Mouse (Mus musculus) G1E (cell line): ENCODE results near the gene Msx2. TPM values are rescaled to one million over a fixed set of nuclear protein-coding genes. Genes with fewer than 3 reads are reported as not detected.

Experiments
- ATAC-seq: 2 replicates; pipeline ENCODE4 v1.8.0; 2016; ENCODE audit warnings: mild to moderate bottlenecking; ENCODE audit not compliant: insufficient number of reproducible peaks, poor library complexity, low FRiP score, severe bottlenecking; ENCODE audit errors: extremely low read depth
- DNase-seq: peaks from one replicate; pipeline ENCODE4 v3.0.0; 2012; ENCODE audit warnings: low spot score
- H3K27me3 ChIP-seq: 2 replicates; pipeline ENCODE4 v1.6.1; 2012; ENCODE audit warnings: mild to moderate bottlenecking, low read length, inconsistent platforms; ENCODE audit not compliant: insufficient read depth
- H3K36me3 ChIP-seq: replicated peaks from 2 replicates; pipeline ENCODE3; 2012; ENCODE audit warnings: mild to moderate bottlenecking, inconsistent platforms
- H3K4me1 ChIP-seq: 2 replicates; pipeline ENCODE4 v1.6.1; 2012; ENCODE audit warnings: low read depth, low read length, inconsistent platforms, mixed read lengths; ENCODE audit not compliant: insufficient read depth
- H3K4me3 ChIP-seq: 2 replicates; pipeline ENCODE4 v1.5.1; 2012; ENCODE audit warnings: low read depth, mild to moderate bottlenecking, inconsistent platforms, low read length, moderate library complexity, mixed read lengths
- H3K9me3 ChIP-seq: replicated peaks from 2 replicates; pipeline ENCODE4 v1.6.1; 2012; ENCODE audit warnings: inconsistent platforms
- CTCF ChIP-seq: IDR thresholded peaks from 2 replicates; pipeline ENCODE4 v1.5.1; 2012; ENCODE audit warnings: low read depth, low read length, inconsistent platforms, mixed read lengths
- GATA1 ChIP-seq: IDR thresholded peaks from 2 replicates; pipeline ENCODE4 v1.6.1; 2012; ENCODE audit warnings: borderline replicate concordance, low read length, inconsistent platforms, mixed read lengths
- GATA2 ChIP-seq: IDR thresholded peaks from 2 replicates; pipeline ENCODE4 v1.6.1; 2012; ENCODE audit warnings: low read depth, low read length, inconsistent platforms, borderline replicate concordance
- POLR2AphosphoS5 ChIP-seq: IDR thresholded peaks from 2 replicates; pipeline ENCODE4 v1.6.1; 2012; ENCODE audit warnings: low read depth, low read length, inconsistent platforms; ENCODE audit not compliant: insufficient replicate concordance
- TAL1 ChIP-seq: conservative IDR thresholded peaks from 2 replicates; pipeline ENCODE4 v1.6.1; 2012; ENCODE audit warnings: low read depth, low read length, inconsistent platforms, mixed read lengths
- polyA plus RNA-seq: library from polyadenylated mRNA; stranded (reverse); fragments of >175 nt; gene quantifications from 2 replicates; pipeline ENCODE4 v1.2.3, GENCODE M21; 2012
- total RNA-seq, 2 experiments: library from RNA; stranded (forward) in 1 of 2; stranded (reverse) in 1 of 2; fragments of 200-1000 nt in 1 of 2; fragments of >200 nt in 1 of 2; fragmentation: Nextera tagmentation in 1 of 2; gene quantifications; 2 replicates each; pipeline ENCODE4 v1.2.3; 2014 to 2017

The Msx2 gene
- total and polyA plus RNA-seq, 3 experiments = 0.27 TPM; not detected in 2

DNA sequence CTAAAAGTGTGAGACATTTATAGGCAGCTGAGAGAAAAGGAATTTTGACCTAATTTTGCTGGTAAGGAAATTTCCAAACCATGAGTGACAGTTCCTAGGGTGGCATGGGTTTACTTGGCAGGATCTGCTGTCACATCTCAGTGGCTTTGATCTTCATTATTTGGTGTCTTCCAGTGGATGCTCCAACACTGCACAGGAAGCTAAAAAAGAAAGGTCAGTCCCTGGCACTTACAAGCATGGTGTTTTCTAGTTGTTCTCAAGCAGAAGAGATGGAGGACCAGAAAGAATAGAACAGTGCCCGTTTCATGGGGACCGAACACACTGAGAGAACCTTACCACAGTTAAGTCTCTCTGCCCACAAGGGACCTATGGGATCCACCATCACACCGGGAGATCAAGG lies 18.9 kb downstream of the Msx2 start:
- H3K27me3 ChIP-seq = no peaks in the 10 kb centered on the region
- ATAC-seq (no peak), DNase-seq (no peak)
- no peaks in the 10 kb centered on the region for H3K36me3 ChIP-seq
- H3K4me1 ChIP-seq = no peaks in the 10 kb centered on the region
- no peak for TF ChIP-seq GATA2
- TF ChIP-seq CTCF = no peak
- no peak for TF ChIP-seq GATA1
- TF ChIP-seq POLR2AphosphoS5 = no peak
- TF ChIP-seq TAL1 = no peak
- H3K9me3 ChIP-seq = peaks cover 43% of the 10 kb centered on the region
- no peak overlapping the region for H3K4me3 ChIP-seq

DNA sequence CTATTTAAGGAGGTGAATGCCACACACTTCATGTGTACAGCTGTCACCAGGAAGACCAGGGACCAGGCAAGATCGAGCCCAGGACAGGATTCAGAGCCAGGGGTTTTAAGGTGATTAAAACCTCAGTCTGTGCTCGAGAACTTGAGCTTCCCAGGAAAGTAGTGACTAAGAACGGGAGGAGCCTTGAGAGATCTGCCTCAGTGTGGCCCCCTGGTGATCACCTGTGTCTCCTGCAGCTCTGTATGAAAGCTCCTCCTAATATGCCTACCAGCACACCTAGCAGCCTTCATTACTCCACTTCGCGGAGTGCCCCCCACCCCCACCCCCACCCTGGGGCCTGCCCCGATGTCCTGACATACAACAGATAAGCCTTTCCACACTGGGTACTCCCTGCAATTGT lies 25.3 kb downstream of the Msx2 start:
- TF ChIP-seq GATA1 = no peak
- no peak for TF ChIP-seq TAL1
- TF ChIP-seq GATA2 = no peak
- TF ChIP-seq POLR2AphosphoS5 = no peak
- TF ChIP-seq CTCF = no peak
- Histone ChIP-seq H3K4me1 (no peaks in the 10 kb centered on the region), H3K27me3 (no peaks in the 10 kb centered on the region), H3K4me3 (no peak overlapping the region), H3K9me3 (peaks cover 21% of the 10 kb centered on the region), H3K36me3 (no peaks in the 10 kb centered on the region)
- ATAC-seq (no peak), DNase-seq (no peak)

DNA sequence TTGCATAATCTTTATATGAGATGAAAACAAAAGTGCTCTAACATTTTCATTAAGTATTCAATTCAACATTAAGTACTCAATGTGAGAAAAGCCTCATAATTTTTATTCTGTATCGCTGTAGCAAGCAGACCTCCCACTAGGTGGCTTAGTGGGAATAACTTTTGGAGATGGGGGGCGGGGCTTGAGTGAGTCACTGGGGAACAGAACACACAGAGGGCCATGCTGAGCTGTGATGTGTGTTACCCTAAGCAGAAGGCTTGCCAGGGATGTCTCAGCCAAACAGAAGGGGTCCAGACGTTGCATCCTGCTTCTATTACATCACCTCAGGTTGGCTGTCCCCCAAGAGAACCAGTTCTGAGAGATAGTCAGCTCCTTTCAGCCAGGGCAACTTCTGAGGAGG lies 29.3 kb downstream of the Msx2 start:
- no peak for TF ChIP-seq GATA2
- TF ChIP-seq CTCF = no peak
- TF ChIP-seq POLR2AphosphoS5 = no peak
- TF ChIP-seq GATA1 = no peak
- TF ChIP-seq TAL1 = no peak
- Histone ChIP-seq H3K27me3 (no peaks in the 10 kb centered on the region), H3K4me3 (no peak overlapping the region), H3K36me3 (no peaks in the 10 kb centered on the region), H3K9me3 (peaks cover 25% of the 10 kb centered on the region), H3K4me1 (no peaks in the 10 kb centered on the region)
- ATAC-seq = no peak
- no peak for DNase-seq

DNA sequence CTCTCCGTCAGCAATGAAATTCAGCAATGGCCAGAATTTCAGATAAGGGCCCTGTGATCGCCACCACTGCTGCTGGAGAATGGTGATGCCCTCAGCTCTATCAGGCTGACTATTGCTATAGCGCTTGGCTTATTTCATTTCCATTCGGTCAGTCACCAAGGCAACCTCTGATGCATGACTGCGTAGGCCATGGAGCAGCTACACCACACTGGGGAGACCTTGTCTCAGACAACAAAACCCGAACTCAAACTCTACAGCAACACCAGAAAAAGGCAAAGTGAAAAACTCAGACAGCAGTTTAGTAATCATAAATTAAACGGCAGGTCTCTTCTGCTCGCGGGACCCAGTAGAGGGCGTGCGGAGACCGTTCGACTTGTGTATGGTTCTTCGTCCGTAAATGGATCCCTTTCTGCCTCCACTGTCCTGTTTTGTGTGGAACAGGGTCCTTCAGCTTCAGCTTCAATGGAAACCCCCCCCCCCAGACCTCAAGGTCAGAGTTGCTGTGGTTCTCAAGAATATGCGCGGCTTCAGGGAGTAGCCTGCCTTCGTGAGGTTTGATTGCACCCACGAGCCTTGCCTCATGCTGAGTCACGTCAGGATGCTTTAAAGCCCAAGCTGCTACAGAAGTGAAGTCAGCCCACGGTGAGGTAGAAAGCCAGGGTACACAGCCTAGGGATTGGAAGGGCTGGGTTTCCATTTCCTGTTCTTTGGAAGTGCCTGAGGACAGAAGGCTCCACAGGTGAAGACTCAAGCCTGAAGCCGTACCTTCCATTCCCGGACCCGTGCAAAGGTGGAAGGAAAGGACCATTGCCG lies 30.5 kb downstream of the Msx2 start:
- Histone ChIP-seq H3K27me3 (no peaks in the 10 kb centered on the region), H3K4me1 (no peaks in the 10 kb centered on the region), H3K36me3 (no peaks in the 10 kb centered on the region), H3K4me3 (no peak overlapping the region), H3K9me3 (peaks cover 29% of the 10 kb centered on the region)
- DNase-seq (no peak), ATAC-seq (no peak)
- TF ChIP-seq CTCF (no peak), GATA1 (no peak), TAL1 (no peak), GATA2 (no peak), POLR2AphosphoS5 (no peak)

DNA sequence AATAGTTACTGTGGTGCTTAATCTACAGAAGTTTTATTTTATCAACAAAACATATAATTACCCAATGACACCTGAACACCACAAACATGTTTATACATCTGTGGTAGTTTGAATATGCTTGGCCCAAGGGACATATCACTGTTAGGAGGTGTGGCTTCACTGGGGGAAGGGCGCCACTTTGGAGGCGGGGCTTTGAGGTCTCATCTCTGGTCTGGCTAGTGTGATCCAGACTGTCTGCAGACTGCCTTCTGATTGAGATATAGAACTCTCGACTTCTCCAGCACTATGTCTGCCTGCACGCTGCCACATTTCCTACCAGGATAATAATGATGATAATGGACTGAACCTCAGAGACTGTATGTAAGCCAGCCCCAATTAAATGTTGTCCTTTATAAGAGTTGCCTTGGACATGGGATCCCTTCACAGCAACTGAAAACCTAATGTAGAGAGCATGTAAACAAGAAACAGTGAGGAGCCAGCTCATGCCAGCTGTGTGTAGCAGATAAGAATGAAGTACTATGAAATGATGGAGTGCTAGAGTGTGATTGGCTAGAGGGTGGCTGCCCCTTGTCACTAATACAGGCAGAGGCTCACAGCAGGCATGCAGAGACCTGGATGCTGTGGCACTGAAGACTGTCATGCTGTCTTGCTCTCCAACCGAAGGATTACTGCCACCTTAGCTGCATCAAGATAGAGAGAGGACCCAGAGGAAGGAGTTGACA lies 31.4 kb downstream of the Msx2 start:
- H3K36me3 ChIP-seq = no peaks in the 10 kb centered on the region

DNA sequence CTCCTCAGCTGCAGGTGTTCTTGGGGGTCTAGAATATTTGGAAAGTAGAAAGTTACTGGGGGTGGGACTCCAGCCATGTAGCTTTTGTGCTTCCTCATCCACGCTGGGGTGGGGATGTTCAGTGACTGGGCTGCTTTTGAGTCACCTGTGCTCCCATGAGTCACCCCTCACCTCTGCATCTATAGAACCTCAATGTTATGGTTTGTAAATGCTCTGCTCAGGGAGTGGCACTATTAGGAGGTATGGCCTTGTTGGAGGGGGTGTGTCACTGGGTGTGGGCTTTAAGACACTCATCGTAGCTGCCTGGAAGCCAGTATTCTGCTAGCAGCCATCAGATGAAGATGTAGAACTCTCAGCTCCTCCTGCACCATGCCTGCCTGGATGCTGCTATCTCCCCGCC lies 32.9 kb downstream of the Msx2 start:
- Histone ChIP-seq H3K9me3 (peaks cover 39% of the 10 kb centered on the region), H3K27me3 (no peaks in the 10 kb centered on the region), H3K4me3 (no peak overlapping the region), H3K36me3 (no peaks in the 10 kb centered on the region), H3K4me1 (no peaks in the 10 kb centered on the region)
- no peak for DNase-seq
- ATAC-seq = no peak
- TF ChIP-seq CTCF = no peak
- no peak for TF ChIP-seq GATA2
- no peak for TF ChIP-seq TAL1
- no peak for TF ChIP-seq GATA1
- TF ChIP-seq POLR2AphosphoS5 = no peak

More for the DNA sequence above, 31.4 kb downstream of the Msx2 start:
- Histone ChIP-seq H3K4me1 (no peaks in the 10 kb centered on the region), H3K9me3 (peaks cover 37% of the 10 kb centered on the region), H3K27me3 (no peaks in the 10 kb centered on the region), H3K4me3 (no peak overlapping the region)
- DNase-seq (no peak), ATAC-seq (no peak)
- no peak for TF ChIP-seq TAL1
- no peak for TF ChIP-seq GATA1
- TF ChIP-seq CTCF = no peak
- TF ChIP-seq POLR2AphosphoS5 = no peak
- no peak for TF ChIP-seq GATA2
